Mouse (Mus musculus) liver, embryonic 14.5 days (tissue): ENCODE results near the gene Usp17ld. TPM values are rescaled to one million over a fixed set of nuclear protein-coding genes. Genes with fewer than 3 reads are reported as not detected.
"Not testable (repeated sequence)": the region's sequence is repeated elsewhere in the genome, so short reads cannot be mapped to it uniquely, and the experiment has no call there.

Source experiments
- ATAC-seq: fragments of 200-750 bp; cut with Nextera tagmentation; 2 replicates; pipeline ENCODE4 v1.8.0; 2017; ENCODE audit warnings: moderate number of reproducible peaks, mild to moderate bottlenecking, moderate library complexity; ENCODE audit not compliant: insufficient read depth
- DNase-seq, 3 experiments: peaks; one replicate each; pipeline ENCODE4 v3.0.0-alpha.2; 2012 to 2013; ENCODE audit warnings: low read depth in 3 of 3, low spot score in 3 of 3
- H3K27ac ChIP-seq: fragments of 300-500 bp; sonication (generic); 2 replicates; pipeline ENCODE4 v1.5.1; 2014; ENCODE audit warnings: moderate library complexity, mild to moderate bottlenecking, control low read depth, inconsistent platforms
- H3K27me3 ChIP-seq: fragments of 300-500 bp; sonication (generic); 2 replicates; pipeline ENCODE4 v1.6.1; 2014; ENCODE audit warnings: mild to moderate bottlenecking, low read length, moderate library complexity; ENCODE audit not compliant: control insufficient read depth, insufficient read depth
- H3K36me3 ChIP-seq: fragments of 300-500 bp; sonication (generic); replicated peaks from 2 replicates; pipeline ENCODE4 v1.6.1; 2014; ENCODE audit warnings: low read depth; ENCODE audit not compliant: control insufficient read depth, insufficient read depth
- H3K4me1 ChIP-seq, 2 experiments: fragments of 200-500 bp in 1 of 2; fragments of 300-500 bp in 1 of 2; sonication (generic) in 1 of 2; replicated peaks; 2 replicates each; pipeline ENCODE4 v1.6.1; 2012 to 2014; ENCODE audit warnings: antibody characterized with exemption in 1 of 2, inconsistent platforms in 1 of 2, low read length in 1 of 2; ENCODE audit not compliant: control insufficient read depth in 2 of 2, insufficient read depth in 2 of 2
- H3K4me2 ChIP-seq: fragments of 300-500 bp; sonication (generic); 2 replicates; pipeline ENCODE4 v1.6.1; 2014; ENCODE audit warnings: low read depth, mild to moderate bottlenecking, control low read depth, moderate library complexity
- H3K4me3 ChIP-seq, 2 experiments: fragments of 200-500 bp in 1 of 2; fragments of 300-500 bp in 1 of 2; sonication (generic) in 1 of 2; 2 replicates each; pipeline ENCODE4 v1.5.1; 2012 to 2014; ENCODE audit warnings: low read depth in 2 of 2, low read length in 2 of 2, mild to moderate bottlenecking in 2 of 2, control low read depth in 1 of 2, inconsistent platforms in 1 of 2, moderate library complexity in 1 of 2; ENCODE audit not compliant: insufficient read depth in 1 of 2
- H3K9ac ChIP-seq: fragments of 300-500 bp; sonication (generic); replicated peaks from 2 replicates; pipeline ENCODE4 v1.6.1; 2014; ENCODE audit warnings: mild to moderate bottlenecking, control low read depth, moderate library complexity
- H3K9me3 ChIP-seq: fragments of 300-500 bp; sonication (generic); 2 replicates; pipeline ENCODE4 v1.6.1; 2016; ENCODE audit warnings: low read length, mixed read lengths; ENCODE audit not compliant: control insufficient read depth
- CTCF ChIP-seq: IDR thresholded peaks from 2 replicates; pipeline ENCODE4 v1.5.1; 2016; ENCODE audit warnings: antibody characterized with exemption, low read depth, control low read depth
- EP300 ChIP-seq: IDR thresholded peaks from 2 replicates; pipeline ENCODE4 v1.6.1; 2016; ENCODE audit warnings: antibody characterized with exemption, low read depth
- WGBS: fragments of 180-500 bp; shearing (Covaris S2); extraction: QIAGEN DNeasy Blood & Tissue Kit; methylation state at CpG from one replicate; pipeline ENCODE4 v1.1.7; 2014; ENCODE audit not compliant: insufficient replicate concordance; 5-methylcytosine and 5-hydroxymethylcytosine counted together
- microRNA-seq: library from miRNA; unstranded; fragments of <30 nt; microRNA quantifications from one replicate; pipeline ENCODE4, GENCODE M21; 2016
- polyA plus RNA-seq, 2 experiments: library from polyadenylated mRNA; depleted of rRNA in 1 of 2; stranded (reverse) in 1 of 2; unstranded in 1 of 2; fragments of >200 nt; fragmentation: Nextera tagmentation in 1 of 2; extraction: Ambion mirVana in 1 of 2; gene quantifications; 2 replicates each; pipeline versions ENCODE4 v1.2.1 to v1.2.3; 2012 to 2014

The Usp17ld gene
- polyA plus RNA-seq (2012; rRNA removed) (not detected in 2 replicates), polyA plus RNA-seq (2014; fragmentation: Nextera tagmentation; extraction: Ambion mirVana) (0.05 TPM in 1 of 2 replicates, not detected in the other)

DNA sequence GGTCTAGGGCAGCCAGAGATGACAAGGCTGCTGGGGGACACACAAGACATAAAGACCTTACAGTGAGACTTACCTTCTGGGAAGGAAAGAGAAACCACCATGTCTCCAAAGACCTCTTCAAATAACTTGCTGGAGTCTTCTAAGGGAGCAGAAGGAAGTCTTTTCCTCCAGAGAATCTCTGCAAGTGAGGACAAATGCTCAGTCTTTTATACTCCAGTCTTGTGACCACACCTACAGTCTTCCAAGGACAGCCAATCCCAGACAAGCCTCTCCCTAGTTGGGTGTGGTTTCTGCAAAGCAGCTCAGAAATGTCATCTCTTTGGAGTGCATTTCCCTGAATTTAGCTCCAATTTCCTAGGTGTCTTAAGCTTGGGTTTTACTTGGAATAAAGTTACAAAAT lies at the start of gene Usp17ld:
Gene Usp17ld (minus strand): TSS at position 101 of the 400 bp plus-strand sequence.
- ATAC-seq = not testable (repeated sequence)

DNA sequence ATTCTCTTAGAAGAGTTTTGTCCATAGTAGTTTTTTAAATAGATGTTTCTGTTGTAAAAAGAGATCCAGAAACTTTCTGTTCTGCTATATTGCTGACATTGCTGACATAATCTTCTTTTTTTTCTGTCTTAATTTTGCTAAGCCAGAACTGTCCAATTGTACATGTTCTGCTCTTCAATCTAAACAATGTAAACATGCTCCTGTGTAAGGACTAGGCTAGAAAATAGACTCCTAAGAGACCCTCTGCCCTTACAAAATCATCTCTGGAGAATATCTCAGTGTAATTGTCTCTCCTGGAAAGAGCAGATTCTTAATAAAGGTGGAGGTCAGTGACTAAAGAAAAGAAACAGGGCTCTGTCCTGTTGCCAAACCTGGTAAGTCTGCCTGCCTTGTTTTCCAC lies 35.6 kb downstream of the Usp17ld start, which contains the start of gene Olfr594:
Gene Olfr594 (plus strand): TSS at position 301 of the 400 bp plus-strand sequence.
- no peak within 1 kb of the TSS for H3K27ac ChIP-seq
- H3K27me3 ChIP-seq = no peaks in the 10 kb centered on the region
- DNase-seq = no peak
- H3K4me2 ChIP-seq = no peak within 1 kb of the TSS
- no peaks in the 10 kb centered on the region for H3K36me3 ChIP-seq
- H3K4me1 ChIP-seq = no peaks in the 10 kb centered on the region
- H3K9me3 ChIP-seq = no peaks in the 10 kb centered on the region
- no peak within 1 kb of the TSS for H3K9ac ChIP-seq
- TF ChIP-seq EP300 = no peak
- TF ChIP-seq CTCF = no peak
- ATAC-seq = no peak
- no peak within 1 kb of the TSS for H3K4me3 ChIP-seq

More for the DNA sequence above, at the start of gene Usp17ld:
- H3K27ac ChIP-seq, H3K4me3 ChIP-seq, H3K9ac ChIP-seq, H3K4me1 ChIP-seq, DNase-seq, H3K27me3 ChIP-seq, H3K36me3 ChIP-seq, H3K9me3 ChIP-seq, H3K4me2 ChIP-seq: not testable (repeated sequence)

DNA sequence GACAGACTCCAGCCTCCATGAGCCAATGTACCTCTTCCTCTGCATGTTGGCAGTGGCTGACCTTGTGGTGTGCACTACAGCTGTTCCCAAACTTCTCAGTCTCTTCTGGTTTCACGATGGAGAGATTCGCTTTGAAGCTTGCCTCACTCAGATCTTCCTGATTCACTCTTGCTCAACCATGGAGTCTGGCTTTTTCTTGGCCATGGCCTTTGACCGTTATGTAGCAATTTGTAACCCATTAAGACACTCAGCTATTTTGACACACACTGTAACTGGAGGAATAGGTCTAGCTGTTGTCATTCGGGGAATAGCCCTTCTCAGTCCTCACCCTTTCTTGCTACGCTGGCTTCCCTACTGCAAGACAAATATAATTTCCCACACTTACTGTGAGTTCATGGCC lies 40.3 kb downstream of the Usp17ld start:
- H3K4me1 ChIP-seq, DNase-seq, H3K9ac ChIP-seq, H3K9me3 ChIP-seq, H3K4me2 ChIP-seq, H3K4me3 ChIP-seq, H3K36me3 ChIP-seq, ATAC-seq, H3K27ac ChIP-seq, H3K27me3 ChIP-seq: not testable (repeated sequence)
- 63% methylated on average over 5 of the region's 5 CpGs for WGBS

DNA sequence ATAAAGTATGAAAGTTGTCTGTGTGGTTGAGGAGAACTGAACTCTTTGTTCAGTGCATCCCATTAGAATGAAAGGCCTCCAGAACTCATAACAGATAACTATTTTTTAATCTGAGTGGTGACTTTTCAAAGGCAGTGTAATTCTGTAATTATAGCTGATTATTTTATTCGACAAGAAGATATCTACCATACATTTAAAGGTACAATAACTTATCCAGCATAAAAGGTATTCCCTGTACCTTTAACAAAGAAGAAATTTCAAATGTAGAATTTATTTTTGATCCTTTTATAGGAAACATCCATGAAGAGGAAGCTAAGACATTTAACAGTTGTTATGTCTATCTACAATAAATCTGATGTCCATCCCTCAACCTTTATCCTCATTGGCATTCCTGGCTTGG lies 40.7 kb downstream of the Usp17ld start, which contains the start of gene Olfr593:
Gene Olfr593 (plus strand): TSS at position 301 of the 400 bp plus-strand sequence.
- no peaks in the 10 kb centered on the region for H3K9me3 ChIP-seq
- no peak for ATAC-seq
- H3K4me3 ChIP-seq = no peak within 1 kb of the TSS
- 30% methylated on average over 1 of the region's 1 CpGs for WGBS
- H3K4me2 ChIP-seq = no peak within 1 kb of the TSS
- H3K4me1 ChIP-seq = no peaks in the 10 kb centered on the region
- DNase-seq = no peak
- no peaks in the 10 kb centered on the region for H3K27me3 ChIP-seq
- no peak within 1 kb of the TSS for H3K9ac ChIP-seq
- H3K36me3 ChIP-seq = no peaks in the 10 kb centered on the region
- TF ChIP-seq EP300 (no peak), CTCF (no peak)
- no peak within 1 kb of the TSS for H3K27ac ChIP-seq

Small RNA genes within 50 kb of the gene (microRNA-seq; reads per million reads assigned to microRNA genes)
- gene Gm23550 = not detected
- gene Gm25171 = not detected

Other genes with a start within 250 kb of the Usp17ld start
- gene Olfr582, start 214.5 kb downstream of the Usp17ld start, polyA plus RNA-seq (2012; rRNA removed) = not detected in 2 replicates
- gene Olfr582, start 214.5 kb downstream of the Usp17ld start, polyA plus RNA-seq (2014; fragmentation: Nextera tagmentation; extraction: Ambion mirVana) = not detected in 2 replicates
- not detected in 2 replicates for gene Olfr583, start 201.2 kb downstream of the Usp17ld start, polyA plus RNA-seq (2012; rRNA removed)
- not detected in 2 replicates for gene Olfr583, start 201.2 kb downstream of the Usp17ld start, polyA plus RNA-seq (2014; fragmentation: Nextera tagmentation; extraction: Ambion mirVana)
- gene Olfr584, start 170.6 kb downstream of the Usp17ld start, polyA plus RNA-seq (2012; rRNA removed) = not detected in 2 replicates
- not detected in 2 replicates for gene Olfr584, start 170.6 kb downstream of the Usp17ld start, polyA plus RNA-seq (2014; fragmentation: Nextera tagmentation; extraction: Ambion mirVana)
- gene Olfr585, start 154.8 kb downstream of the Usp17ld start, polyA plus RNA-seq (2012; rRNA removed) = not detected in 2 replicates
- not detected in 2 replicates for gene Olfr585, start 154.8 kb downstream of the Usp17ld start, polyA plus RNA-seq (2014; fragmentation: Nextera tagmentation; extraction: Ambion mirVana)
- not detected in 2 replicates for gene Olfr586, start 126.9 kb downstream of the Usp17ld start, polyA plus RNA-seq (2012; rRNA removed)
- not detected in 2 replicates for gene Olfr586, start 126.9 kb downstream of the Usp17ld start, polyA plus RNA-seq (2014; fragmentation: Nextera tagmentation; extraction: Ambion mirVana)
- gene Olfr588-ps1, start 111.6 kb downstream of the Usp17ld start, polyA plus RNA-seq (2012; rRNA removed) = not detected in 2 replicates
- not detected in 2 replicates for gene Olfr588-ps1, start 111.6 kb downstream of the Usp17ld start, polyA plus RNA-seq (2014; fragmentation: Nextera tagmentation; extraction: Ambion mirVana)
- not detected in 2 replicates for gene Olfr589, start 96.1 kb downstream of the Usp17ld start, polyA plus RNA-seq (2012; rRNA removed)
- not detected in 2 replicates for gene Olfr589, start 96.1 kb downstream of the Usp17ld start, polyA plus RNA-seq (2014; fragmentation: Nextera tagmentation; extraction: Ambion mirVana)
- gene Olfr591, start 74.2 kb downstream of the Usp17ld start, polyA plus RNA-seq (2012; rRNA removed) = not detected in 2 replicates
- gene Olfr591, start 74.2 kb downstream of the Usp17ld start, polyA plus RNA-seq (2014; fragmentation: Nextera tagmentation; extraction: Ambion mirVana) = not detected in 2 replicates
- not detected in 2 replicates for gene Olfr592, start 67.7 kb downstream of the Usp17ld start, polyA plus RNA-seq (2012; rRNA removed)
- gene Olfr592, start 67.7 kb downstream of the Usp17ld start, polyA plus RNA-seq (2014; fragmentation: Nextera tagmentation; extraction: Ambion mirVana) = not detected in 2 replicates
- not detected in 2 replicates for gene Olfr593, start 40.6 kb downstream of the Usp17ld start, polyA plus RNA-seq (2012; rRNA removed)
- gene Olfr593, start 40.6 kb downstream of the Usp17ld start, polyA plus RNA-seq (2014; fragmentation: Nextera tagmentation; extraction: Ambion mirVana) = not detected in 2 replicates
- not detected in 2 replicates for gene Olfr594, start 35.5 kb downstream of the Usp17ld start, polyA plus RNA-seq (2012; rRNA removed)
- gene Olfr594, start 35.5 kb downstream of the Usp17ld start, polyA plus RNA-seq (2014; fragmentation: Nextera tagmentation; extraction: Ambion mirVana) = not detected in 2 replicates
- not detected in 2 replicates for gene Olfr596, start 53.1 kb upstream of the Usp17ld start, polyA plus RNA-seq (2012; rRNA removed)
- not detected in 2 replicates for gene Olfr596, start 53.1 kb upstream of the Usp17ld start, polyA plus RNA-seq (2014; fragmentation: Nextera tagmentation; extraction: Ambion mirVana)
- gene Olfr597, start 63.8 kb upstream of the Usp17ld start, polyA plus RNA-seq (2012; rRNA removed) = not detected in 2 replicates
- not detected in 2 replicates for gene Olfr597, start 63.8 kb upstream of the Usp17ld start, polyA plus RNA-seq (2014; fragmentation: Nextera tagmentation; extraction: Ambion mirVana)
- gene Olfr598, start 71.1 kb upstream of the Usp17ld start, polyA plus RNA-seq (2012; rRNA removed) = not detected in 2 replicates
- not detected in 2 replicates for gene Olfr598, start 71.1 kb upstream of the Usp17ld start, polyA plus RNA-seq (2014; fragmentation: Nextera tagmentation; extraction: Ambion mirVana)
- gene Olfr599, start 83.4 kb upstream of the Usp17ld start, polyA plus RNA-seq (2012; rRNA removed) = not detected in 2 replicates
- not detected in 2 replicates for gene Olfr599, start 83.4 kb upstream of the Usp17ld start, polyA plus RNA-seq (2014; fragmentation: Nextera tagmentation; extraction: Ambion mirVana)
- gene Olfr600, start 97.2 kb upstream of the Usp17ld start, polyA plus RNA-seq (2012; rRNA removed) = not detected in 2 replicates
- gene Olfr600, start 97.2 kb upstream of the Usp17ld start, polyA plus RNA-seq (2014; fragmentation: Nextera tagmentation; extraction: Ambion mirVana) = not detected in 2 replicates
- gene Olfr601, start 110.2 kb upstream of the Usp17ld start, polyA plus RNA-seq (2012; rRNA removed) = not detected in 2 replicates
- gene Olfr601, start 110.2 kb upstream of the Usp17ld start, polyA plus RNA-seq (2014; fragmentation: Nextera tagmentation; extraction: Ambion mirVana) = not detected in 2 replicates
- not detected in 2 replicates for gene Olfr603, start 133.7 kb upstream of the Usp17ld start, polyA plus RNA-seq (2012; rRNA removed)
- not detected in 2 replicates for gene Olfr603, start 133.7 kb upstream of the Usp17ld start, polyA plus RNA-seq (2014; fragmentation: Nextera tagmentation; extraction: Ambion mirVana)
- gene Usp17lc, start 162.6 kb upstream of the Usp17ld start, polyA plus RNA-seq (2012; rRNA removed) = not detected in 2 replicates
- not detected in 2 replicates for gene Usp17lc, start 162.6 kb upstream of the Usp17ld start, polyA plus RNA-seq (2014; fragmentation: Nextera tagmentation; extraction: Ambion mirVana)
- not detected in 2 replicates for gene Olfr605, start 192.9 kb upstream of the Usp17ld start, polyA plus RNA-seq (2012; rRNA removed)
- gene Olfr605, start 192.9 kb upstream of the Usp17ld start, polyA plus RNA-seq (2014; fragmentation: Nextera tagmentation; extraction: Ambion mirVana) = not detected in 2 replicates
- gene Olfr606, start 196.5 kb upstream of the Usp17ld start, polyA plus RNA-seq (2012; rRNA removed) = not detected in 2 replicates
- not detected in 2 replicates for gene Olfr606, start 196.5 kb upstream of the Usp17ld start, polyA plus RNA-seq (2014; fragmentation: Nextera tagmentation; extraction: Ambion mirVana)
- gene Olfr607, start 211.6 kb upstream of the Usp17ld start, polyA plus RNA-seq (2012; rRNA removed) = not detected in 2 replicates
- gene Olfr607, start 211.6 kb upstream of the Usp17ld start, polyA plus RNA-seq (2014; fragmentation: Nextera tagmentation; extraction: Ambion mirVana) = not detected in 2 replicates
- gene Olfr608, start 217.4 kb upstream of the Usp17ld start, polyA plus RNA-seq (2012; rRNA removed) = not detected in 2 replicates
- not detected in 2 replicates for gene Olfr608, start 217.4 kb upstream of the Usp17ld start, polyA plus RNA-seq (2014; fragmentation: Nextera tagmentation; extraction: Ambion mirVana)
- not detected in 2 replicates for gene Olfr609, start 245.6 kb upstream of the Usp17ld start, polyA plus RNA-seq (2012; rRNA removed)
- gene Olfr609, start 245.6 kb upstream of the Usp17ld start, polyA plus RNA-seq (2014; fragmentation: Nextera tagmentation; extraction: Ambion mirVana) = not detected in 2 replicates